Mouse (Mus musculus) brown adipose tissue, adult 24 weeks (tissue): ENCODE measurements around the gene Gpr107. TPM values are rescaled to one million over a fixed set of nuclear protein-coding genes. Genes with fewer than 3 reads are reported as not detected.
"Not testable (repeated sequence)": the region's sequence is repeated elsewhere in the genome, so short reads cannot be mapped to it uniquely, and the experiment has no call there.

Source experiments
- H3K27ac ChIP-seq: fragments of 200-500 bp; replicated peaks from 2 replicates; pipeline ENCODE4 v1.5.1; 2012; ENCODE audit warnings: low read depth, mild to moderate bottlenecking, low read length
- H3K4me1 ChIP-seq: fragments of 200-500 bp; 2 replicates; pipeline ENCODE4 v1.6.1; 2012; ENCODE audit warnings: low read length, mixed read lengths; ENCODE audit not compliant: control insufficient read depth, insufficient read depth, insufficient read length
- H3K4me3 ChIP-seq: fragments of 200-500 bp; 2 replicates; pipeline ENCODE4 v1.5.1; 2012; ENCODE audit warnings: low read depth, mild to moderate bottlenecking, low read length, moderate library complexity; ENCODE audit not compliant: insufficient read depth
- polyA plus RNA-seq: library from polyadenylated mRNA; stranded (reverse); fragments of >200 nt; gene quantifications from 2 replicates; pipeline ENCODE4 v1.2.4, GENCODE M21; 2012; ENCODE audit not compliant: missing spikeins, insufficient read depth, insufficient read length

Gpr107 gene
- polyA plus RNA-seq, 1 experiment: 11.9 TPM

GRCm38 (mm10) chr2:31160147-31160920 is 8.2 kb downstream of the Gpr107 start:
- Histone ChIP-seq H3K27ac (no peak overlapping the region), H3K4me3 (no peak overlapping the region), H3K4me1 (peaks cover 14% of the 10 kb centered on the region)

DNA sequence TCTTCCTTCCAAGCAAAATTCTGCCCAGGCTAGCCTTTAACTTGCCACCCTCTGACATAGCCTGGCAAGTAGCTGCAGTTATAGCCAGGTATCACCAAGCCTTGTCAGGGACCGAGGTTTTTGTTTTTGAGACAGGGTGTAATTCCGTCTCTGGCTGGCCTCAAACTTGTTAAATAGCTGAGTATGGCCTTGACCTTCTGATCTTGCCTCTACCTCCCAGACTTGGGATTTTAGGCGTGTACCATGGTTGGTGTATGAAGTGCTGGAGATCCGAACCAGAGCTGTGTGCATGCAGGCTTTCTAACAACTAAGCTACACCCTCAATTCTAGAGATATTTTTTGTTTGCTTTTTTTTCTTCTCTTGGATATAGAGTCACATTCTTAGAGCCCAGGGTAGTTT is 9.5 kb downstream of the Gpr107 start:
- Histone ChIP-seq H3K4me1 (peaks cover 16% of the 10 kb centered on the region), H3K27ac (no peak overlapping the region), H3K4me3 (no peak overlapping the region)

DNA sequence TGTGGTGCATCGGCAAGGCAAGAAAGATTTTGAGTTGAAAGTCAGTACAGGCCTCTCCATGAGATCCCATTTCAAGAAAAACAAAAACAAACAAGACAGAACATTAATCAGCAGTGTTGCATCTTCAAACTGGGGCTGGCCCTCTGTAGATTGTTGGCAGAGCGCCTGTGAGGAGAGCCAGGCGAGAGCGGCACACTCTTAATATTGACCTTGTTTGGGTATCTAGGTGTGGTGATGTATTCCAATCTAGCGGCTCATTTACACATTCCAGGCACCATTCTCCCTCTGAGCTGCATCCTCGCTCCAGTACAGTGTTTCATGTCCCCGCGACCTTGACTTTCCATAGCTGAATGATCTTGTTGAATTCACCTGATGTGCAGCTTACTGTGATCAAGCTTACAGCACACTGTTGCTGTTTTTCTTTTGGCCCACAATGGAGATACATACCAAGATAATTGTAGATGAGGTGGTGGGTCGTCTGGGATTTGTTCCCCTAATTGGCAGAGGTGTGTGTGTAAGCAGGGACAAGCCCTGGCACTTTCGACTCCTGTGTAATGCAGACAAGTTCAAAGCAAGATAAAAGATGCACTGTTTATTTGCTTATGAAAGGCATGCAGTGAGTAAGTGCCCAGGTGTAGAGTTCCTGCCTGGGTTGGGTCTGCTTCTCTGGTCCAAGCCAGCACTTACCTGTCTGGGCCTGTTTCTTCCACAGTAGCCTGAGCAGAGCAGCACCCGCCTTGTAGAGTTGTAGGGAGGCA is 11.4 kb downstream of the Gpr107 start:
- peaks cover 18% of the 10 kb centered on the region for H3K4me1 ChIP-seq
- no peak overlapping the region for H3K4me3 ChIP-seq
- H3K27ac ChIP-seq: no peak overlapping the region

- Histone ChIP-seq H3K4me3 (no peak overlapping the region), H3K4me1 (peaks cover 18% of the 10 kb centered on the region), H3K27ac (peak overlapping the region; percentile 47)
Observed at GRCm38 (mm10) chr2:31164841-31165455, 12.8 kb downstream of the Gpr107 start.

DNA sequence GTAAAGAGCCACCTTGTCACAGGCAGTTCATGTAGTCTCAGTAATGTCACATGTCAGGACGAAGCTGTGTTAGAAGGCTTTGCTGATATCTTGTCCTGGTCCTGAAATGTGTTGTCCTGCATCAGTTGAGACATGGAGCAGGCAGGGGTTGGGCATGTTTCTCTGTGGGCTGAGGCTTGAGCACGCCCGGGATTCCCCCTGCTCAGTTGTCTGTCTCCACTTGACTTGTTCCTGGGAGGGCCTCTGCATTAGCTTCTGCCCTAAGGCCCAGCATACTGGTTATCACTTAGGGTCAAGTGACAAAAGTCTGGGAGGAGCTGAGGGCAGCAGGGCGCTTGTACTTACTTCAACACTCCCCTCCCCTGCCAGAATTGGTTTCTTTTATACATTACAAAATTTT is 13.4 kb downstream of the Gpr107 start:
- H3K4me1 ChIP-seq: peaks cover 18% of the 10 kb centered on the region
- H3K4me3 ChIP-seq: no peak overlapping the region
- peak overlapping the region; percentile 47 for H3K27ac ChIP-seq

DNA sequence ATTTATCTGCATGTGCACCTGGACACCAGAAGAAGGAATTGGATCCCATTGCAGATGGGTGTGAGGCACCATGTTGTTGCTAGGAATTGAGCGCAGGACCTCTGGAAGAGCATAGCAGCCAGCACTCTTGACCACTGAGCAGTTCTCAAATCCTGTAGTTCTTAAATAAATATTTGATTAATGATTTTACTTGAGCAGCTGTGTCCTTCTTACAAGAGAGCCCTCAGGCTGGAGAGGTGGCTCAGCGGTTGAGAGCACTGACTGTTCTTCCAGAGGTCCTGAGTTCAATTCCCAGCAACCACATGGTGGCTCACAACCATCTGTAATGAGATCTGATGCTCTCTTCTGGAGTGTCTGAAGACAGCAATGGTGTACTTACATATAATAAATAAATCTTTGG is 15.5 kb downstream of the Gpr107 start:
- H3K4me3 ChIP-seq, H3K27ac ChIP-seq: not testable (repeated sequence)
- H3K4me1 ChIP-seq: peaks cover 24% of the 10 kb centered on the region

- H3K27ac ChIP-seq: peak overlapping the region; percentile 1; the same call in 1 of the 2 replicates
- peaks cover 22% of the 10 kb centered on the region for H3K4me1 ChIP-seq
- H3K4me3 ChIP-seq: no peak overlapping the region
Observed at GRCm38 (mm10) chr2:31169001-31169400, 16.9 kb downstream of the Gpr107 start.

DNA sequence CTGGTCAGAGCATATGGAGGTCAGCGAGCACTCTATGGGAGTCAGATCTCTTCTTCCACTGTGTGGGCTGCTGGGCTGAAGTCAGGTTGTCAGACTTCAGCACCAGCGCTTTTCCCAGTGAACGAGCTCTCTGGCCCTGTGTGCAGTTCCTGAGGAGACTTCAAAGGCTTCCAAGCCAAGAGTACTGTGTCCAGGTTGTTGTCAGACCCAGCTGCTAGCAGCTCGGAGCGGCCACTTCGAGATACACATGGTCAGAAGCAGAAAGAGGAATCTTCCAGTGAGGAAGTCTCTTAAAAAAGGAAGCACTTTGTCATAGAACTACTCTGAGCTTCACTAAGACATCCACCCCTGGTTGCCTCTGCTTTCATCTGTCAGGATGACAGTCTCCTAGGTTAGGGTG is 18.0 kb downstream of the Gpr107 start:
- Histone ChIP-seq H3K27ac (peak overlapping the region; percentile 66), H3K4me3 (no peak overlapping the region), H3K4me1 (peaks cover 12% of the 10 kb centered on the region)

- Histone ChIP-seq H3K27ac (peak overlapping the region; percentile 69), H3K4me1 (peaks cover 8% of the 10 kb centered on the region), H3K4me3 (no peak overlapping the region)
Observed at GRCm38 (mm10) chr2:31172001-31172400, 19.9 kb downstream of the Gpr107 start.

GRCm38 (mm10) chr2:31172536-31172935 is 20.4 kb downstream of the Gpr107 start:
- Histone ChIP-seq H3K4me3 (no peak overlapping the region), H3K27ac (peak overlapping the region; percentile 15), H3K4me1 (peaks cover 8% of the 10 kb centered on the region)

DNA sequence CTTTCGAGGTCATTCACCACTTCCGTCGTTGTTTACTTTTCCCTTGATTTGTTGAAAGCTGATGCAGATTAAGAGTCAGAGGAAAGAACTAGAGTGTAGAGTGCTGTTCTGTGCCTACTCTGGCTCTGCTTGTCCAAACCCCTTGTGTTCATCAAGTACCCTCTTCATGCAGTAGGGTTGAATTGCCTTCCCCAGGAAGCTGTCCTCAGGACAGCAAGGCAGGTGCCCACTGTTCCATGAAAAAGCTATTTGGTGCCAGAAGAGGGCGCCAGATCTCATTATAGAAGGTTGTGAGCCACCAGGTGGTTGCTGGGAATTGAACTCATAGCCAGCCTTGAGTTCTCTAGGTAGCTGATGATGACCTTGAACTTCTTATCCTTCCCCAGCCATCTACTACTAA is 21.2 kb downstream of the Gpr107 start:
- Histone ChIP-seq H3K4me1 (peaks cover 8% of the 10 kb centered on the region), H3K4me3 (no peak overlapping the region), H3K27ac (0 out of 2 replicates have a peak overlapping the region, but pooled peaks have one; percentile 5)

GRCm38 (mm10) chr2:31178593-31178992 is 26.5 kb downstream of the Gpr107 start:
- H3K4me3 ChIP-seq, H3K4me1 ChIP-seq, H3K27ac ChIP-seq: not testable (repeated sequence)

DNA sequence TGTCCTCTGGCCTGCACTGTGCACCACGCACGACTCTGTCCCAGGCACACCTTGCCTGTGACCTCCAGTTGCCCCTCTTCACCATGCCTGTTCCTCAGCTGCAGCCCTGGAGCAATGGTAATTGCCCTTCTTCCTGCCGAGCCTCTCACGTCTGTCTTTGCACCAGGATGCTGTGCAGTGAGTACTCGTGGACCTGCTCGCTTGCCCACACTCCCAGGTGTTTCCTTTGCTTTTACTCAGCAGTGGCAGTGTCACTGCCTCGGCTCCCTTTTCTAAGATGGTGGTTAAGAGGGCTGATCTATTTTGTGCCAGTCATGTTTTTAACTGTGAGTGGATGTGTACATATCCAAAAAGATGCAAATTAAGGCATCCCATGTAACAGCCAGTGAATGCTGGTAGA is 27.4 kb downstream of the Gpr107 start:
- Histone ChIP-seq H3K4me3 (no peak overlapping the region), H3K27ac (no peak overlapping the region), H3K4me1 (no peaks in the 10 kb centered on the region)

- no peak overlapping the region for H3K4me3 ChIP-seq
- H3K27ac ChIP-seq: no peak overlapping the region
- H3K4me1 ChIP-seq: no peaks in the 10 kb centered on the region
Observed at GRCm38 (mm10) chr2:31180081-31180551, 28.0 kb downstream of the Gpr107 start.

- no peak overlapping the region for H3K27ac ChIP-seq
- H3K4me1 ChIP-seq: no peaks in the 10 kb centered on the region
- H3K4me3 ChIP-seq: no peak overlapping the region
Observed at GRCm38 (mm10) chr2:31182786-31183330, 30.7 kb downstream of the Gpr107 start.
